In genomic region chrX:103186431-103186786, GRCm38 (mm10) we compare ENCODE assay signal across 8 mouse cellular contexts. TPM values are rescaled to one million over a fixed set of nuclear protein-coding genes. Genes with fewer than 3 reads are reported as not detected.
DNase-seq lines count a peak whose midpoint lies in the region; ATAC-seq and TF ChIP-seq lines count a peak whose summit lies in the region.

Nap1l2 (minus strand) TSS chrX:103186640.

- H3K36me3 ChIP-seq in kidney, adult 2 months (ENCODE audit: control insufficient read depth, insufficient read depth, low read length) = no peaks in the 10 kb centered on the region
- no peaks in the 10 kb centered on the region for H3K36me3 ChIP-seq in kidney, embryonic 15.5 days
- H3K36me3 ChIP-seq in limb, embryonic 14.5 days (ENCODE audit: control insufficient read depth, insufficient read depth, low read length) = no peaks in the 10 kb centered on the region
- no peaks in the 10 kb centered on the region for H3K36me3 ChIP-seq in neural tube, embryonic 12.5 days

- peak; percentile 0 for DNase-seq in kidney, adult 2 months
- DNase-seq in kidney, adult 11 months = no peak
- peak; percentile 24 to 56 for DNase-seq in cerebellum, postnatal 4 days (ENCODE audit: low spot score in 2 of 2)
- peak; percentile 9 for DNase-seq in gastrocnemius, postnatal 25 days
- DNase-seq in limb, embryonic 14.5 days (ENCODE audit: low spot score) = peak; percentile 44
- no peak for DNase-seq in thymus, postnatal 4 days

- no peak for TF ChIP-seq CTCF in kidney, adult 2 months (conservative IDR thresholded peaks at IDR 0.05; ENCODE audit: insufficient read depth, insufficient read length, low read depth, low read length)

- no peaks in the 10 kb centered on the region for H3K4me1 ChIP-seq in kidney, adult 2 months (ENCODE audit: control insufficient read depth, insufficient read depth, low read length)
- H3K4me1 ChIP-seq in kidney, embryonic 15.5 days = no peaks in the 10 kb centered on the region
- H3K4me1 ChIP-seq in limb, embryonic 14.5 days (ENCODE audit: control insufficient read depth, insufficient read depth, low read length) = no peaks in the 10 kb centered on the region
- H3K4me1 ChIP-seq in neural tube, embryonic 12.5 days = no peaks in the 10 kb centered on the region

- peak within 1 kb of the TSS; percentile 21; the same call in 1 of the 2 replicates for H3K4me3 ChIP-seq in kidney, adult 2 months (ENCODE audit: insufficient read depth, low read depth, low read length)
- H3K4me3 ChIP-seq in kidney, embryonic 15.5 days (replicated peaks) = peak within 1 kb of the TSS; percentile 44
- peak within 1 kb of the TSS; percentile 37 for H3K4me3 ChIP-seq in limb, embryonic 14.5 days (replicated peaks; ENCODE audit: low read length)
- peak within 1 kb of the TSS; percentile 41 for H3K4me3 ChIP-seq in neural tube, embryonic 12.5 days

- H3K4me2 ChIP-seq in kidney, embryonic 15.5 days = peak within 1 kb of the TSS; percentile 62
- peak within 1 kb of the TSS; percentile 51 for H3K4me2 ChIP-seq in limb, embryonic 14.5 days (replicated peaks; ENCODE audit: low read depth, low read length, severe bottlenecking)
- H3K4me2 ChIP-seq in neural tube, embryonic 12.5 days (replicated peaks) = peak within 1 kb of the TSS; percentile 56

- H3K27ac ChIP-seq in kidney, adult 2 months (ENCODE audit: insufficient read depth, low read depth, low read length) = no peak within 1 kb of the TSS
- no peak within 1 kb of the TSS for H3K27ac ChIP-seq in kidney, embryonic 15.5 days
- no peak within 1 kb of the TSS for H3K27ac ChIP-seq in limb, embryonic 14.5 days (replicated peaks; ENCODE audit: low read depth, low read length)
- H3K27ac ChIP-seq in neural tube, embryonic 12.5 days = 0 out of 2 replicates have a peak within 1 kb of the TSS, but pooled peaks have one; percentile 37

- H3K9ac ChIP-seq in kidney, embryonic 15.5 days = no peak within 1 kb of the TSS
- H3K9ac ChIP-seq in limb, embryonic 14.5 days (ENCODE audit: low read depth, low read length, severe bottlenecking) = peak within 1 kb of the TSS; percentile 40; the same call in 1 of the 2 replicates
- H3K9ac ChIP-seq in neural tube, embryonic 12.5 days = peak within 1 kb of the TSS; percentile 53

- 1% methylated on average over 13 of the region's 13 CpGs for WGBS in kidney, adult 2 months
- 20% methylated on average over 13 of the region's 13 CpGs for WGBS in kidney, embryonic 15.5 days
- WGBS in limb, embryonic 14.5 days = 22% methylated on average over 13 of the region's 13 CpGs
- 29% methylated on average over 13 of the region's 13 CpGs for WGBS in neural tube, embryonic 12.5 days

- ATAC-seq in kidney, embryonic 15.5 days (replicated peaks; ENCODE audit: low FRiP score) = 0 out of 2 replicates have a peak, but pooled peaks have one; percentile 52
- peak; percentile 44; the same call in 1 of the 2 replicates for ATAC-seq in limb, embryonic 14.5 days (ENCODE audit: low FRiP score, low read depth)
- ATAC-seq in neural tube, embryonic 12.5 days (ENCODE audit: low FRiP score, low read depth) = peak; percentile 92

- H3K27me3 ChIP-seq in kidney, adult 2 months (replicated peaks; ENCODE audit: control insufficient read depth, insufficient read depth, low read length) = no peaks in the 10 kb centered on the region
- peaks cover 46% of the 10 kb centered on the region for H3K27me3 ChIP-seq in kidney, embryonic 15.5 days
- H3K27me3 ChIP-seq in limb, embryonic 14.5 days (ENCODE audit: control insufficient read depth, insufficient read depth, low read length) = peaks cover 6% of the 10 kb centered on the region
- peaks cover 9% of the 10 kb centered on the region for H3K27me3 ChIP-seq in neural tube, embryonic 12.5 days (replicated peaks)

- TF ChIP-seq POLR2A in kidney, adult 2 months (IDR thresholded peaks at IDR 0.05; ENCODE audit: low read depth, low read length) = no peak
- 0 out of 2 replicates have a peak, but pooled peaks have one; percentile 33 for TF ChIP-seq POLR2A in limb, embryonic 14.5 days (IDR thresholded peaks at IDR 0.05; ENCODE audit: borderline replicate concordance, extremely low read depth, insufficient read depth, insufficient read length)

- H3K9me3 ChIP-seq in kidney, embryonic 15.5 days (replicated peaks) = no peaks in the 10 kb centered on the region
- H3K9me3 ChIP-seq in limb, embryonic 14.5 days (ENCODE audit: control insufficient read depth, low read length) = no peaks in the 10 kb centered on the region
- H3K9me3 ChIP-seq in neural tube, embryonic 12.5 days = no peaks in the 10 kb centered on the region

RNA-seq across cellular contexts. Expression of gene Nap1l2, which starts in this region (rescaled TPM):
- not detected in 2 replicates for polyA plus RNA-seq in kidney, adult 2 months (2012; rRNA removed)
- total RNA-seq in gastrocnemius, postnatal 25 days (2021) = not detected
- polyA plus RNA-seq in kidney, embryonic 15.5 days (2015; fragmentation: Nextera tagmentation; extraction: Ambion mirVana) = 0.82 and 1.4 TPM in 2 replicates
- 0.79 and 0.98 TPM in 2 replicates for polyA plus RNA-seq in limb, embryonic 14.5 days (2012; rRNA removed)
- 1.2 and 1.5 TPM in 2 replicates for polyA plus RNA-seq in limb, embryonic 14.5 days (2014; fragmentation: Nextera tagmentation; extraction: Ambion mirVana)
- polyA plus RNA-seq in neural tube, embryonic 12.5 days (2016; fragmentation: Nextera tagmentation; extraction: Ambion mirVana) = 45.8 and 52.3 TPM in 2 replicates

Comparison
In these comparisons a context has a peak if more than half of its experiments do, and no peak if none do; other contexts are left out.
1. RNA of gene Nap1l2 (polyA plus RNA-seq): 45.8 to 52.3 TPM in neural tube, embryonic 12.5 days; 0.82 to 1.4 TPM in kidney, embryonic 15.5 days, 0.79 to 1.5 TPM in limb, embryonic 14.5 days and not detected in kidney, adult 2 months; every median in the first group is over 10 times any median in the second.
2. Peak in DNase-seq and H3K4me3 ChIP-seq in kidney, adult 2 months; RNA of the gene not detected or under 1 TPM.
3. Peak in DNase-seq in gastrocnemius, postnatal 25 days; RNA of the gene not detected or under 1 TPM.
4. DNase-seq: peak in cerebellum, postnatal 4 days (2 of 2) and limb, embryonic 14.5 days (single experiment); none in kidney, adult 11 months (single experiment) and thymus, postnatal 4 days (single experiment).
5. Peak in every context shown above with its lines, with median percentiles within 50 percentile points of each other: H3K4me3 ChIP-seq, ATAC-seq and H3K4me2 ChIP-seq.